Mouse (Mus musculus): ENCODE results near the gene Utrn. TPM values are rescaled to one million over a fixed set of nuclear protein-coding genes. Genes with fewer than 3 reads are reported as not detected.
A peak's percentile ranks its signal among the peaks of the same experiment; 100 is the strongest.

Utrn gene
- polyA plus RNA-seq, 1 experiment from 2014 or later, result 21.5 TPM

DNA sequence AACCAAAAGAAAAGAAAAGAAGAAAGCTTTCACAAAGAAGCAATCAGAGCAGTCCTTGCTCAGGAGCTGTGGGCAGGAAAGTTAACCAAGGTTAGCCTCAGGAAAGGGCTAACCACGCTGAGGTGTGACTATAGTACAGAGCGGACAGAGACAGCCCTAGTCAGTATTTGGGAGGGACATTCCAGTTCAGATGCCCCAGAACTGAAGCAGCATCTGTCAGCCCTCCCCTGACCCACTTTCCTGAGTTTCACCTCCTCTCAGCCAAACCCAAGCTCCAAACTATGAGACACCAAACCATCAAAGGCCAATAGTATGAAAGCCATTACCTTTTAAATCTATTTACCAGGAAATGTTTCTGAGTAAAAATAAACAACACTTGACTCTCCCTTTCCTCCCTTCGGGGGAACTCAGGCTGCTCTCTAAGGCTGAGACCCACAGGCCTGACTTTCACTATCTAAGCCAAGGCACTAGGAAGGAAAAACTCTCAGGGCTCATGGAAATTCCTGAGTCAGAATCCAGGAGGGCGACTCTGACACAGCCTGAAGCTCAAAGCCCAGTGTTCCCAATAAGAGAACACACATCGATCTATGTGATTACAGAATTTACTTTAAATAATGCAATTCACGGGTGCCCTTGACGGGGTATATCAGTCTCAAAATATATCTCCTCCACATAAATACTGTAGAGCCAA is 18.2 kb downstream of the Utrn start:
- Histone ChIP-seq H3K36me3 (ENCODE audit: control insufficient read depth, insufficient read depth) (no peaks in the 10 kb centered on the region), H3K4me3 (ENCODE audit: low read depth, low read length) (no peak overlapping the region), H3K4me1 (replicated peaks; ENCODE audit: control insufficient read depth, insufficient read depth, low read length) (no peaks in the 10 kb centered on the region; the same call in 1 of the 2 replicates), H3K9me3 (ENCODE audit: control insufficient read depth) (no peaks in the 10 kb centered on the region), H3K9ac (ENCODE audit: low read depth, low read length) (no peak overlapping the region), H3K27me3 (replicated peaks; ENCODE audit: control insufficient read depth, insufficient read depth, low read length) (no peaks in the 10 kb centered on the region), H3K4me2 (replicated peaks; ENCODE audit: low read depth) (no peak overlapping the region), H3K27ac (ENCODE audit: low read depth, low read length) (no peak overlapping the region)
- ATAC-seq, result no peak
- WGBS, result 74% methylated on average over 7 of the region's 7 CpGs
- no peak for TF ChIP-seq CTCF (IDR thresholded peaks at IDR 0.05; ENCODE audit: low read depth)

DNA sequence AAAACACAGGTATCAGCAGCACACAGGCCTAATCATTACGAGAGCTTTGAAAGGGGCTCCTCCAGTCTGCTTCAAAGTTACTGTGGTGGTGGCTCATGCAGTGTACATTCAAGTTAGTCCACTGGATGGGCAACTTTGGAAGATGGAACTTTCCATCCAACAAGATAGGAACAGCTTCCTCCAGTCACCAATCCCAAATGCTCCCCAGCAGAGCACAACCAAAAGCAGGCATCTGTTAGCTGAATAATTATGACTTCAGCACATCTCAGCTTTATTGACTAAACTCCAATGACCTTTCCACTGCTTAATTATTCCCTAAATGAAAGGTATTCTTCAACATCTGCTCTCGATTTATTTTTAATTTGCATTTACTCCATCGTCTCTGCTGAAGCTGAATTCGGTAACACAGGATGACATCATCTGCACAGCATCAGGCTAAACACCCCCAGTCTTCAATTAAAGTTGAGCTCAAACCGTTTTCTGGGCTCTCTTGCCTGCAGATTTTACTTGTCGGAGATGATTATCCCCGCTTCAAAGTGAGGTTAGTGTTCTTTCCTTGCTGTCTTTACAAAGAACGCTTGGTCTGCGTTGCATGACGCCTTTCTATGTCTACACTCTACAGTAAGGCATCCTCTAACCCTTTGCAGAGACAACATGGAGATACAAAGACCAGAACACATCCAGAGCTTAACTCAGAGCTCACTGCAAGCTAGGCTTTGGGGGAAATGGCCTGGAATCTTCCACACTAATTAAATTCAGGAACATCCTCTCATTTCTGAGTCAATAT is 20.6 kb downstream of the Utrn start:
- H3K4me3 ChIP-seq (ENCODE audit: low read depth, low read length), result no peak overlapping the region
- no peaks in the 10 kb centered on the region for H3K36me3 ChIP-seq (ENCODE audit: control insufficient read depth, insufficient read depth)
- no peak for TF ChIP-seq CTCF (IDR thresholded peaks at IDR 0.05; ENCODE audit: low read depth)
- no peak overlapping the region for H3K27ac ChIP-seq (ENCODE audit: low read depth, low read length)
- 87% methylated on average over 10 of the region's 10 CpGs for WGBS
- no peaks in the 10 kb centered on the region for H3K27me3 ChIP-seq (replicated peaks; ENCODE audit: control insufficient read depth, insufficient read depth, low read length)
- no peak overlapping the region for H3K9ac ChIP-seq (ENCODE audit: low read depth, low read length)
- H3K4me1 ChIP-seq (replicated peaks; ENCODE audit: control insufficient read depth, insufficient read depth, low read length), result no peaks in the 10 kb centered on the region; the same call in 1 of the 2 replicates
- H3K9me3 ChIP-seq (ENCODE audit: control insufficient read depth), result no peaks in the 10 kb centered on the region
- no peak for ATAC-seq
- H3K4me2 ChIP-seq (replicated peaks; ENCODE audit: low read depth), result no peak overlapping the region

DNA sequence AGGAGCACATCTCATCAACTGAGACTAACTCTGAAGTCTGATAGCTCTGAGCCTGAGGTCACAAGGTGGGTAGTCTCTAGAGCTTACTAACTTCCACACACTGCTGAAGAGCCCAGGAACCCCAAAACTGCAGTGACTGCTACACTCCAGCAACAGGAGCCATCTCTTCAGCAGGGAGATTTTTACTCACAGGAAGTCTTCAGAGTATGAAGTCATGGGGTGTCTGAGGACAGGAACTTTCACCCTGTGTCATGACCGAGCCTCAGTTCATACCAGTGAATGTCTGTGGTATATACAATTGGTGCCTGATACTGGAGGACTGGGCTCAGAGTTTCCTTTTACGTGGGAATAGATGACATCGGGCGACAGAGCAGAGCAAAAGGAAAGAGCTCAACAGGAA is 26.6 kb downstream of the Utrn start:
- H3K27ac ChIP-seq (ENCODE audit: low read depth, low read length), result no peak overlapping the region
- TF ChIP-seq CTCF (IDR thresholded peaks at IDR 0.05; ENCODE audit: low read depth), result 0 out of 2 replicates have a peak, but pooled peaks have one; percentile 9
- H3K36me3 ChIP-seq (ENCODE audit: control insufficient read depth, insufficient read depth), result no peaks in the 10 kb centered on the region
- H3K9me3 ChIP-seq (ENCODE audit: control insufficient read depth), result no peaks in the 10 kb centered on the region
- H3K27me3 ChIP-seq (replicated peaks; ENCODE audit: control insufficient read depth, insufficient read depth, low read length), result no peaks in the 10 kb centered on the region
- no peak overlapping the region for H3K4me2 ChIP-seq (replicated peaks; ENCODE audit: low read depth)
- 70% methylated on average over 4 of the region's 4 CpGs for WGBS
- ATAC-seq, result no peak
- H3K9ac ChIP-seq (ENCODE audit: low read depth, low read length), result no peak overlapping the region
- no peaks in the 10 kb centered on the region for H3K4me1 ChIP-seq (replicated peaks; ENCODE audit: control insufficient read depth, insufficient read depth, low read length)
- no peak overlapping the region for H3K4me3 ChIP-seq (ENCODE audit: low read depth, low read length)

GRCm38 (mm10) chr10:12841497-12841896 is 27.7 kb downstream of the Utrn start:
- Histone ChIP-seq H3K36me3 (ENCODE audit: control insufficient read depth, insufficient read depth) (no peaks in the 10 kb centered on the region), H3K9ac (ENCODE audit: low read depth, low read length) (no peak overlapping the region), H3K4me2 (replicated peaks; ENCODE audit: low read depth) (no peak overlapping the region), H3K4me3 (ENCODE audit: low read depth, low read length) (no peak overlapping the region), H3K27me3 (replicated peaks; ENCODE audit: control insufficient read depth, insufficient read depth, low read length) (no peaks in the 10 kb centered on the region), H3K9me3 (ENCODE audit: control insufficient read depth) (no peaks in the 10 kb centered on the region), H3K27ac (ENCODE audit: low read depth, low read length) (no peak overlapping the region), H3K4me1 (replicated peaks; ENCODE audit: control insufficient read depth, insufficient read depth, low read length) (no peaks in the 10 kb centered on the region)
- no peak for ATAC-seq
- WGBS, result 74% methylated on average over 5 of the region's 5 CpGs
- no peak for TF ChIP-seq CTCF (IDR thresholded peaks at IDR 0.05; ENCODE audit: low read depth)

- no peak for TF ChIP-seq CTCF (IDR thresholded peaks at IDR 0.05; ENCODE audit: low read depth)
- no peak overlapping the region for H3K4me3 ChIP-seq (ENCODE audit: low read depth, low read length)
- no peak overlapping the region for H3K4me2 ChIP-seq (replicated peaks; ENCODE audit: low read depth)
- no peaks in the 10 kb centered on the region for H3K9me3 ChIP-seq (ENCODE audit: control insufficient read depth)
- H3K36me3 ChIP-seq (ENCODE audit: control insufficient read depth, insufficient read depth), result no peaks in the 10 kb centered on the region
- no peak for ATAC-seq
- H3K27ac ChIP-seq (ENCODE audit: low read depth, low read length), result no peak overlapping the region
- no peak overlapping the region for H3K9ac ChIP-seq (ENCODE audit: low read depth, low read length)
- no peaks in the 10 kb centered on the region for H3K4me1 ChIP-seq (replicated peaks; ENCODE audit: control insufficient read depth, insufficient read depth, low read length)
- H3K27me3 ChIP-seq (replicated peaks; ENCODE audit: control insufficient read depth, insufficient read depth, low read length), result no peaks in the 10 kb centered on the region
- WGBS, result 94% methylated on average over 1 of the region's 1 CpGs
Observed at GRCm38 (mm10) chr10:12837636-12838035, 31.5 kb downstream of the Utrn start.

DNA sequence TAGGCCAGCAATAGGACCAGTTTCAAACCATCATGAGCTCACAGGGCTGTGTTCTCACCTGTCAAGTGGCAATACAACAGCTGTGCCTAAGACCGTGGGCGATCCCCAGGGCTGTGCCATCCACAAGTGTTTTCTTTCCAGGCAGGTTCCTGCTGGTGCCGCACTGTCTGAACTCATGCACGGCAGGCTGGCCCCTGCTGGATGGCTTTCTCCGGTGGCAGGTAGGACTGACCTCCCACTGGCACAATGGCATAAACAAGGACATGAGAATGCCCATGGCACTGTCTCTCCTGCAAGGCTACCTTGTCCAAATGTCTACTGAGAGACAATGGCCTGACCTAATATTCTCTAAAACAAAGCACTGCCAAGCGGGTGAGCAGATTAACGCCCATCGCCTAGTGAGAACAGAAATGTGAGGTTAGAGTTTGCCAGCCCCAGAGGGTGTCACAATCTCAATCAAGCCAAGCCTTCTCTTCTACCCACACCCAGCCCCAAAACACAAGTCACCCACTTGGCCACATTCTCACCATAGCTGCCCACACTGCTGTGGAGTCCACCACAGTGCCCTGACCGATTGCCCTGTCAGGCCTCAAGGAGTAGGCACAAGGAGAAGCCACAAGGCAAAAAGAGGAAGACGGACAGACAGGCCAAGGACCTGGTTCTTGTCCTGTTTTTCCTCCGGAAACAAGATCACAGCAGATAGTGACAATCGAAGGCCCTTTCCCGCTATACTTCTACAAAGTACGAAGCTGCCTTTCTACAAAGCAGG is 32.9 kb downstream of the Utrn start:
- Histone ChIP-seq H3K27me3 (replicated peaks; ENCODE audit: control insufficient read depth, insufficient read depth, low read length) (no peaks in the 10 kb centered on the region), H3K9me3 (ENCODE audit: control insufficient read depth) (no peaks in the 10 kb centered on the region), H3K4me1 (replicated peaks; ENCODE audit: control insufficient read depth, insufficient read depth, low read length) (no peaks in the 10 kb centered on the region), H3K4me3 (ENCODE audit: low read depth, low read length) (no peak overlapping the region), H3K36me3 (ENCODE audit: control insufficient read depth, insufficient read depth) (no peaks in the 10 kb centered on the region), H3K9ac (ENCODE audit: low read depth, low read length) (no peak overlapping the region), H3K27ac (ENCODE audit: low read depth, low read length) (no peak overlapping the region), H3K4me2 (replicated peaks; ENCODE audit: low read depth) (no peak overlapping the region)
- no peak for TF ChIP-seq CTCF (IDR thresholded peaks at IDR 0.05; ENCODE audit: low read depth)
- 83% methylated on average over 14 of the region's 14 CpGs for WGBS
- ATAC-seq, result no peak

All from intestine, postnatal 0 days (tissue).